Mouse (Mus musculus) erythroid progenitor cell, adult 5-6 weeks (primary cell): ENCODE data around the gene Pde4b. TPM values are rescaled to one million over a fixed set of nuclear protein-coding genes. Genes with fewer than 3 reads are reported as not detected.

ENCODE experiments used
- ATAC-seq: replicated peaks from 2 replicates; pipeline ENCODE4 v1.8.0; 2016; ENCODE audit warnings: moderate number of reproducible peaks, mild to moderate bottlenecking, moderate TSS enrichment, inconsistent platforms; ENCODE audit not compliant: poor library complexity, low FRiP score, severe bottlenecking
- total RNA-seq, 2 experiments: library from RNA; stranded (forward) in 1 of 2; stranded (reverse) in 1 of 2; fragments of 150-400 nt in 1 of 2; fragments of 186-747, 209-891 nt in 1 of 2; gene quantifications; 2 replicates each; pipeline versions ENCODE4 v1.2.3 to v1.2.4; 2015 to 2017; ENCODE audit warnings: low replicate concordance in 2 of 2

Pde4b gene
- total RNA-seq, 2 experiments from 2014 or later: 5.4 to 14.7 TPM

DNA sequence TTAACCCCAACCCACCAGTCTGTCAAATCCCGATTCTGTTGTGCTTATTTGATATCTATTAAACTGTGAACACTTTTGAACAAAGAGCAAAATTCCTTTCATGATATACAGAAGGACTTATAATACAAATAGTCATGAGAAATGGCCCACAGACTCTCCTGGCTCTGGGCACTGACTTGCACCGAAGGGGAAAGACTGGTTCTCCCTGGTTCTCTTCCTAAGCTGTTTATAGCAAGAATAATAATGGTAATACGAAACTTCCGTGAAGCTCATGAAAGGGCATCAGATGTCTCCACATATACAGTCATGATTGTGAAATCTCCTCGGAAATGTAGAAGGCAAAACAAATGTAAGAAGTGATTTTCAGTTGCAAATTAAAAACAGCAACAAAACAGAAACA is 287.3 kb downstream of the Pde4b start:
- no peak for ATAC-seq

DNA sequence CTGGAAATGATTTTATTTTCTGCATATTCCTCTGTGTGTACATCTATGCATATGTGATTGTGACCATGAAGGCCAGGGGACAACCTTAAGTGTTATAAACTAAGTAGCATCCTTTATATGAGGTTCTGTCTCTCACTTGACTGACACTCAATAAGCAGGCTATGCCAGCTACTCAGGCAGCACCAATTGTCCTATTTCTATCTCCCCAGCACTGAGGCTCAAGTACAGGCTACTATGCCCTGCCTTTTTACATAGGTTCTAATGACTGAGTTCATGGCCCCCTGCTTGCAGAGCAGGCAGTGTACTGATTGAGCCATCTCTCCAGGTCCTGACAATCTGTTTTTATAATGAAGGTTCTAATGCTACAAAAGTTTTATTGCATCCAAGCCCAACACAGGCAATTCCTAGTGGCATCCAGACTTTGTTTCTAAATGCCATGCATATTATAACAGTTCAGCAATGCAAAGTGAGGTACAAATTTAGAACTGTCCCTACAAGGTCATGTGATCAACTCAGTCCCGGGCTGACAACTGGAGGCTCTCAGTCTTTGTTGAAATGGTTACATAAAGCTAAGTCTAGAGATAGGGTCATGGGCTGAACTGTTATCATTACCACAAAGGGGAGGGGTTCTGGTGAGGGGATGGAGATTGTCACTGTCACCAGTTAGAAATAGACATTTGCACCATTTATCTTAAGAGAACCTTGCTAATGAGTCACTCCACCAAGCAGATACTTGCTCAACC is 295.6 kb downstream of the Pde4b start:
- no peak for ATAC-seq

DNA sequence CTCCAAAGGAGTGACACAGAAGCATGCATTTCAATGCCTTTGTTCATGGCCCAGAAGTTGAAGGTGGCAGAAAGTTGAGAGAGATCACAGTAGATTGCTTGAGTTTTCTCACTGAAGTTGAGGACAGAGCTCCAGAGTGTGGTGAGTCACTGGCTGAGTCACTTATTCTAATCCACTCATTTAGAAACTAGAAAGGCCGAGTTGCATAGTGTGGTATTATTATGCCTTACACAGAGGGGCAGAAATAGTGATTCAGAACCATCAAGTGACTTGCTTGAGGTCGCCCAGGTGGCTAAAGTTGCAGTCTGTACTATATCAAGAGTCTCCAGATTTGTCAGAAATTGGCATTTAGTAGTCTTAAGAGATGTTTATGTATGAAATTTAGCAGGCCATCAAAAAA is 306.3 kb downstream of the Pde4b start:
- no peak for ATAC-seq

DNA sequence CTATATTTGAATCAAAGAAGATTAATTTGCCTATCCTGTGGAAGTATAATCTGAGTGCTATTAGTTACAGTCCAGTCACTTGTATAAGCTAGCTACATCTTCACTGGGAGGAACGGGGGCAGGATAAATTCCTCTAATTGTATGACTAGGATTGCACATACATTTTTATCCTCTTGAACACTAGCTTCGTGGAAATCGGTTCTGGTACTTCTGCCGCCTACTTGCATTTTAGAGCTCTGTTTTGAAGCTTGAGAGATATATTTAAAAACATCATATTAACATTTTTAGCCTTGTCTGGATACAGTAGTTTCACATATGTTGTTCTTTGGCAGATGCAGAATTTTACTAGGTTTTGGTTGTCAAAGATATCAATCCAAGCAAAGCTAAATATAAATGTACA is 310.0 kb downstream of the Pde4b start:
- ATAC-seq: no peak

DNA sequence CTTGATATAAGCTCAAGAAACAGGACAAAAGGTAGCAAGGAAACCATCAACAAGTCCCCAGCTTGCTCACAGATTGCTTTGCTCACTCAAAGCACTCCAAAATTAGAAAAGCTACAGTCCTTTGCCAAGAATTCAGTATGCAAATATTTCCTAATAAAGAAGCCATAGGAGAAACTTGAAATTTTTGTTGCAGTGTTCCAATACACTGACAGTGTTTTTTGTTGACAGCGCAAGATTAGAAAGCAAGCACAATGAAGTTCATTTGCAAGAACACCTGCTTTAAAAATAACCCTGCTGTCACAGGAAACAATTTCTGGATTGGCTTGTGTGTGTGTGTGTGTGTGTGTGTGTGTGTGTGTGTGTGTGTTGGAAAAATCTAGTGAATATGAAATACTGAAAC is 311.2 kb downstream of the Pde4b start:
- ATAC-seq: no peak

DNA sequence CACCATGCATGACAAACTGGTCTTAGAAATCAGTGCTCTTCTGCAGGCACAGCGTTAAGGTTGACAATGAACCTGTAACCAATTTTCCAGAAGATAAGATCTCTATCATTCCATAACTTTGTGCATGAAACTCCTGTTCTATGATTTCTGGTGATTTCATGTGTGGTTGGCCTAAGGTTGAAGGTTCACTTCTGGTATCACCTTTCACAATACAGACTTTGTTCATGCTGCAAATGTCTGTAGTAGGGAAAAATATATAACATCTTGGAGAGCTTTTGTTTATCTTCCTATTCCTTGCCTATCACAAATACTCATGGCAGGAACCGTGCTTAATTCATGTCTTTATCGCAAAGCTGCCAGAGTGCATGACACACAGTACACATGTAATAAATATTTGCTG is 319.5 kb downstream of the Pde4b start:
- ATAC-seq: no peak

DNA sequence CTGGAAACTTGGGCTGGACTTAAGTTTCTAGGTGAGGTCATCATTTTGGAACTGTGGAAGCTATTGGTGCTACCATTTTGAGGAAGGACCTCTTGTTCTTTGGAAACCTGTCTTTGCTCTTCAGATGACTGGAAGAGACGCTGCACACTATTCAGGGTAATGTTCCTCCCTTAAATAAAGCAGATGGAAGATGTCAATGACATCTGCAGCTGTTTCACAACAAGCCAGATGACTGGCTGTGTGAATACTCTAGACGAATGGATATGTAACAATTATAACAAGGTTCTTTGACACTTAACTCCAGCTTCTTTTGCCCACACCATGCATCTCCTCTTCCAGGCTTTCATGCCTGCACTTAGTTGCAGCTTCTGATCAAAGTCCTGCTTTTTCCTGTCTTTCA is 320.8 kb downstream of the Pde4b start:
- no peak for ATAC-seq

DNA sequence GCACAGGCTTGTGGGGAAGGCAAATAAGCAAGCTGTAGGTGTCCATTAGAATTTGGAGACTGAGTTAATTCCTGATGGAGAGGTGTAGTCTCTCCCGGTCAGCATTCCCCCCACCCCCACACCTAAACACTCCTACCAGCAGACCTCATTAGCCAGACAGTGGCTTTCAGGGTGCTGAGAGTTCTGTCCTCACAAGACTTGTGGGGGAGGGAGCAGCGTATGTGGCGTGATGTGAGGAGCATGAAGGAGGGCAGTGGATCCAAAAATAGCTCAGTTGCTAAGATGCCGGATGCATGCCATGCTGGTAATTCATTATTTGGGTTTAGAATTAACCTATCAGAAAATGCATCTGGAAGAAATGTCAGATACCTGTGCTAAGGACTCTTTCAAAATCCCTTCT is 321.6 kb downstream of the Pde4b start:
- no peak for ATAC-seq

DNA sequence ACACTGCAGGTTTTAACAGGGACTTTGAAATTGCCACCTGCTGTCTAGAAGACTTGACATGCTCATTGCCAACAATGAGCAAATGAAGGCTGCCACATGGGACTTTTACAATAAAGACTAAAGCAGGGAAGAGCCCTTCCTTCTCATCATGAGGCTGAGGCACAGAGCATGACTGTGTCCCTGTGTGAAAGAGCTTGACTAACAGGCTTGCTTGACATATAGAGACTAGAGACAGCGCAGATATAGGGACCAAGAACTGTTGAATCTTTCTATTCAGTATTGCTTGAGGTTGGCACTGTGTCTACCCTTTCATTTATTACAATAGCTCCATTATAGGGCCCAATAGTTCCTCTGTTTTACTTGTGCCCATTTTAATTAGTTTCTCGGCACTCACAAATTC is 325.8 kb downstream of the Pde4b start:
- ATAC-seq: no peak

DNA sequence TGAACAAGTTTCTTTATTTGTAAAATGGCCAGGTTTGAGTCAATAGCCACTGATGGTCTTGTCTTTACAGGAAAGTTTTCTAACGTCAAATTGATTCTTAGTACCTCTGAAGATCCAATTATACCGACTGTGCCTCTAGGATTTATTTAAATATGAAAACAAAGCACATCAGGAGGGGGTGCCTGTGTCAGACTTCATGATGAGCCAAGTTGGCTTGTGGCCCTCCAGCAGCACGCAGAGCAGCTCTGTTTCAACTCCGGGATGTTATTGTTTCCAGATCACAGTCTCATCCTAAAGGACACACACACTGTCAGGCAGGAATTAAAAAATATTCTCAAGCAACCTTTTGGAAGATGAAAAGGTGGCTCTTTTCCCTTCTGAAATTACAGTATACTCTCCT is 326.5 kb downstream of the Pde4b start:
- no peak for ATAC-seq

DNA sequence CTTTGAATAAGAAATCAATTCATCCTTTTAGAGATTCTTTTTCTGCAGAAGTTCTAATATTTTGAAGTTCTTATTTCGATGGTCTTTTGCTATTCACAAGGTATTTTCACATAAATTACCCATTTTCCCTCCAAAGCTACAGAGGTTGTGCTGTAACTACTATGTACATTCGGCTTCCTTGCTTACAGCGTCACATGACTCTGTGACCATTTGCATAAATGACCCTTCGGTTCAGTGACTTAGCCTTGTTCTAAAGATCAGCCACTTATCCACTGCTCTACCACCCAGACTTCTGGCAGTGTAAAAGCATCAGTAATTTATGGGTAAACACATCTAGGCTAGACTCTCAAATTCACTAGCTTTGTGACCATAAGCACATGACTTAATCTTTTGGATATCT is 327.3 kb downstream of the Pde4b start:
- ATAC-seq: no peak

DNA sequence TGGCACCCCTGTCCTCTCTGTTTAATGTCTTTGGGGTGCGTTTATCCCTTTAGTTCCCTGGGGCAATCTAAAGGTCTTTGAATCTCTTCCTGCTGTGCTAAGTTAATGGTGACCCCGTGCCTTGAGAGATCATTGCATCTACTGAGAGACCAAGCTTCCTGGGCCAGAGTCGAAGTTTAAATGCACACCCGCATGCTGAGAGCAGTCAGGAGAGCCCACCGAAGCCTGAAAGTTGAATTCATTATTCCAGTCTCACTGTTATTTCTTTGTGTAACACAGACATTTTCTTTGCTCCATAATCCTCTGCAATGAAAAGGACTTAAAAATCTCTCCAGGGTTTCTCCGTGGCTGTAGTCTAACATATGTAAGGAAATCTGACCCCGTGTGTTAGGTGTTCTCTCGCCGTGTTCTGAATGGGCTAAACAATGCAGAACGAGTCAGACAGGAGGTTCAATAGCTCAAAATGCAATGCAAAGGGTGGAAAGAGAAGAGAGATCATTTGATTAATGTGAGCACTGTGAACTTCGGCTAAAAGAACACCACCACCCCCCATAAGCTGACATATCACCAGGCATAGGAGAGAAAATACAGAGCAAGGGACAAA is 333.6 kb downstream of the Pde4b start:
- ATAC-seq: no peak

DNA sequence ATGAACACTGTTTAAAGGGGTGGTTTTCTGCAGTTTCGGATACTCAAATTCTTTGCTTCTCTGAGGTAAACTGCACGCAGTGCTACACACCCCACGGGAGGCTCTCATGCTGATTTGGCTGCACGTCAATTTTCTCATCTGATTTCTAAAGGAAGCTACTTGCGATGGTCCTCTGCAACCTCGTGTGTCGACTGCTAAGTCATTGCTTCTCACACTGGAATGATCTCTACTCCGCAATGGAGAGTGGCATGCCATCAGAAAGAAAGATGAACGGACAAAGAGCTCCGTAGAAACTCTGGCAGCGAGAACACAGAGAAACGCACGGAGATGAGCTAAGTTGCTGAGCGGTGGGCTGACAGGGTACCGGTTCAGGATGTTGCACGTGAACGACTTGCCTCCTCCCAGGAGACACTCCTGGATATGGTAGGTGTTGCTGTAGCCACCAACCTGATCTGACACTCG is 334.1 kb downstream of the Pde4b start:
- no peak for ATAC-seq

DNA sequence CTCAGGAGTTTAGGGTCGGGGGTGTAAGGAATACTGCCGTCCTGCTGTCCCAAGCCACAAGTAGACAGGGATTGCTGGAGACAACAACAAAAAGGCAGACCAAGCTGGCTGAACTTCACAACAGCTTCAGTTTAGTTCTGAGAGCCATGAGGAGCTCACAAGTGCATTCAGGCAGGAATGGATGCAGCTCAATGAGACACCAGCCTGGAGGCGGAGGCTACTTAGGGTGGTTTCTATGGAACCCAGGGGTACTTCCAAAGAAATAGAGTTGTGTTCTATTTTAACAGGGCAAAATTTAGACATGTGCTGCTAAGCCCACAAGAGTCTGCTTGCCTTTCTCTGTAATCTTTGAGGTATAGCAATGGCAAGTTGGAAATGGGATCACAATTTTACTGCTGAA is 336.8 kb downstream of the Pde4b start:
- no peak for ATAC-seq

DNA sequence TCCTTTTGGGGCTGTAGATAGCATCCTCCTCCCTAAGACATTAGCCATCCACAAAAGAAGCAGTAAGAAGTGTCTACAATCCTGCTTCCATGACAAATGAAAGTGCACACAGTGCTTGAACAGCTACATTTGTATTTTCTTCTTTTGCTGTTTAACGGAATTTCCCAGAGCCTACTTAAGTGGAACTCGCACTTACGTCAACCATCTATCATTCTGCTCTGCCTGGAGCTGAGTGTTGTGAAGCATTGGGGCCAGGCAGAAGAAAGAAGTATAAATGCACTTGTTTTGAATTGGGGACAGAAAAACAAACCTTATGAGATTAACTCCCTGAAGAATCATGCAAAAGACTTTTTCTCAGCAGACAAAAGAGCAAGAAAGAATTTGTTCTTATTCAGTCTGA is 338.1 kb downstream of the Pde4b start:
- no peak for ATAC-seq

DNA sequence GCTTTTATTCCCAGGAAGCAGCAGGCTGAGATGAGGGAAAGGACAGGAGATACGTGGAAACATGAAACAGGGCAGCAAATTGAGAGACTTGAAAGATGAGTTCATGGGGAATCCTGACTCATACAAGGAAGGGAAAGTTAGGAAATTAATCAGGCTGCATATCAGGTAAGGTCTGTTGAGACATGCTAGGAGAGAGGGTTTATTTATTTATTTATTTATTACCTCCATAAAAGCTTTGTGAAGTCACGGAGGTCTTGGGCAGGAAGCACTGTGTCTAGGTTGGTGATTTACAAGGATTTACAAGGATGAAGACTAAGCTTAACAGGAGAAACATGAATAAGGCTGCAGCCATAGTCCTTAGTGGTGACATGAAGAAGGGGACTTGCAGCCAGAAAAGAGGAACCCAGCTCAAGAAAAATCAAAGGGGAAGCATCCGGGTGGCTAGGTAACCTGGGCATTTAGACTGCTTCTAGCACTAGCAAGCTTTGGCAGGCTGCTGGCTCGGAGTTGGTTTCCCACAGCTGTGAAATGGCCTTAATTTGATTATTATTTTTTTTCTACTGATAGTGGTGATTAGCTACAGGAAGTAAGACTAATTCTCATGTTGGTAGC is 342.5 kb downstream of the Pde4b start:
- no peak for ATAC-seq

DNA sequence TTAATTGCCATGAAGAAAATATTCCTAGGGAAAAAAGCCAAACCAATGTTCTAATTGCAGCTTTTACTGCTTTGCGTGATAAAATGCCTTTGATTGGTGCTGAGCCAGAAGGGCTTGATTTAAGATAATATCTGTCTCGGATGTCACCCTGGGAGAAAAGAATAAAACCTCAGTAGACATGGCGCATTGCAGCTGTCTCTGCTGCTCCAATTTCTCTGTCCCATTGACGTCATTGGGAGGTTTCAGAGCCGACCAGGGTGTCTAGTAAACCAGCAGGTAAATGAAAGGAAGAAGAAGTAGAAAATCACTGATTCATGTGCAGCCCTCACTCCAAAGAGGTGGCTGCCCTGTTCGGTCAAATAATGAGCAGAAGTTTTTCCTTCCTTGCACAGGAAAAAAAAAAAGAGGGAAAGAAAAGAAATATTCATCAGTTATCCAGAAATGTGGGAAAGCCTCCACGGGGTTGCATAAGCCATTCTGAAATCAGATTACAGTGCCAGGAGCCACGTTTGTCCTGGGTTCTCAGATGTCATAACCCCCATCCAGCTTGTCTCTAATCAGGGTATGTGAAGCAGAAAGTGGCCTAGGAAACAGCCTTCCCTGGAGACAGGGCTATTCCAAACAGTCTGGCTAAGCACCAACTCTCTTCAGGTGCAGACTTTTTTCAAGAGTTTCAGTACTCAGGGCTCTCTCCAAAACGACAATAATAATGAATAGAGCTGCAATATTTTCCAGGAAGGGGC is 344.9 kb downstream of the Pde4b start:
- no peak for ATAC-seq

DNA sequence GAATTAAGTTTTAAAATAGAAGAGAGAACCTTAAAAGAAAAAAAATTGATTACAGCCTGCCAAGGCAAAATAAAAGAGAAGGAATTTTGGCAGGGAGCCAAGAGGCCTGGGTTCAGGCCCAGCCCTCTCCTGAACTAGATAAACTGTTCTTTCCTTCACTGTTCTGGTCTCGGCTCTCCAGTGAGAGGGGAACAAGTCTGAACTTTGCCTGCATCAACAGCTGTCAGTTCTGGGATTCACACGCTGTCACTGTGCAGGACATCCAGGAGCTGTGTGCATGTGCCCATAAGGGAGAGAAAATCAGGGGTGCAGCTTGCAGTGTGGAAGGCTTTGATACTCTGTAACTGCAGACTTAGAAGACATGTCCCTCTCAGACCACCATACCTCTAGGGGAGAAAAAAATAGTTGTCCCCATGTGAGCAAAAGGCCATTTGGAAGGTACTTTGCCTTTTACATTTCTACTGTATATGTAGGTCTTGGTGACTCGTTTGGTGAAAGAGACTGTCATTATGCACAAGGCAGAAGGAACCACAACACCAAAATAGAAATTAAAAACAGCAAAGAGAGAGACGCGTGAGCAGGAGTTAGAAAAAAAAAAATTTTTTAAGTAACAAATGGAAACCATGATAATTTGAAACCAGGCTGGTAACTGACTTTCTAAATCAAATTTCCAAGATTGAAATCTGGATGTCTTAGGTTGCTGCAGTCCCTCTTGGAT is 352.2 kb downstream of the Pde4b start:
- no peak for ATAC-seq

DNA sequence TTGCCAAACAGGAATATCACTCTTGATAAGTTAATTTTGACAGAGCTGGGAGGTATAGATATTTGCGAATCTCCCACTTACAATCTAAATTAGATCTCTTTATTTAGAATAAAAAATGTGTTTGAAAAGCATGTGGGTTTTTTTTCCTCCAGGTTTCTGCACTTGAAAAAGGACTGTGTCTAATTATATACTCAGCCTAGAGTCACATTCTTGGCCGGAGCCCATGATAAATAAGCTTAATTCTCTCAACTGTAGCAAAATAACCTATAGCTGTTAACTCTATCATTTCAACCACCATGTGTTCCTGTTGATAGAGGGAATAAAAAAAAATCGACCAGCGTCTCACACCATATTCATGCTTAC is 352.8 kb downstream of the Pde4b start:
- ATAC-seq: no peak

DNA sequence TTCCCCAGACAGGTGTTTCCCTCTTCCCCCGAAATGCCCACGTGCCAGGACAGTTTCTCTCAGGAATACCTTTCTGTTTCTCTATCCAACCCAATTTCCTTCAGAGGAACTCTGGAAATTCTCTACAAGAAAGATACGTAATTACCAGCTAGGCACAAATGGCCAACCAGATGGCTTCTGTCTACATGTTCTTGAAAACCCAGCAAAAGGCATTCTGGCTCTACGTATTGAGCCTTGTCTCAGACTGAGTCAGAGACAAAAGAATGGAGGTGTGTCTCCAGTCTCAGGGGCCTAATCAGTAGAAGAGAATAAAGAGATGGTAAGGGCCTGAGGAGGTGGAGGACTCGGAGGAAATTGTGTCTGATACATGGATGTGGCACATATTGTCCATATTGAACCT is 356.2 kb downstream of the Pde4b start:
- ATAC-seq: no peak
